Mouse (Mus musculus): Measurements from ENCODE around the gene Ttc24.

GRCm38 (mm10) chr3:88126181-88126580 lies 48.1 kb upstream of the Ttc24 start:
- TF ChIP-seq CTCF (conservative IDR thresholded peaks at IDR 0.05; ENCODE audit: insufficient read depth, insufficient read length, low read depth, low read length) (no peak), POLR2A (IDR thresholded peaks at IDR 0.05; ENCODE audit: low read depth, low read length) (no peak)
